Mouse (Mus musculus) erythroblast, embryonic 14.5 days (primary cell): ENCODE results near the gene Nfia. TPM values are rescaled to one million over a fixed set of nuclear protein-coding genes. Genes with fewer than 3 reads are reported as not detected.

ENCODE experiments used
- H3K27me3 ChIP-seq: 2 replicates; pipeline ENCODE4 v1.6.1; 2012; ENCODE audit warnings: inconsistent platforms; ENCODE audit not compliant: control insufficient read depth
- H3K36me3 ChIP-seq: 2 replicates; pipeline ENCODE4 v1.6.1; 2012; ENCODE audit warnings: mild to moderate bottlenecking, inconsistent platforms; ENCODE audit not compliant: control insufficient read depth
- H3K4me1 ChIP-seq: 2 replicates; pipeline ENCODE4 v1.6.1; 2012; ENCODE audit warnings: inconsistent platforms; ENCODE audit not compliant: control insufficient read depth
- H3K4me3 ChIP-seq: replicated peaks from 2 replicates; pipeline ENCODE3; 2012; ENCODE audit warnings: moderate library complexity, mild to moderate bottlenecking, inconsistent platforms
- H3K9me3 ChIP-seq: 2 replicates; pipeline ENCODE4 v1.6.1; 2012; ENCODE audit warnings: low read length, inconsistent platforms, mixed read lengths; ENCODE audit not compliant: control insufficient read depth
- GATA1 ChIP-seq: IDR thresholded peaks from 2 replicates; pipeline ENCODE4 v1.6.1; 2012; ENCODE audit warnings: low read length, inconsistent platforms, mixed read lengths
- TAL1 ChIP-seq: IDR thresholded peaks from 3 replicates; pipeline ENCODE4 v1.6.1; 2012; ENCODE audit warnings: low read length, inconsistent platforms, mixed read lengths
- polyA plus RNA-seq: library from polyadenylated mRNA; stranded (reverse); fragments of >175 nt; gene quantifications from 2 replicates; pipeline ENCODE4 v1.2.3, GENCODE M21; 2012

Gene Nfia
- polyA plus RNA-seq, 1 experiment = 0.08 TPM

- TF ChIP-seq GATA1 = no peak
- TF ChIP-seq TAL1 = no peak
- Histone ChIP-seq H3K36me3 (no peaks in the 10 kb centered on the region), H3K4me1 (peaks cover 13% of the 10 kb centered on the region; the same call in 1 of the 2 replicates), H3K9me3 (no peaks in the 10 kb centered on the region), H3K4me3 (no peak overlapping the region), H3K27me3 (no peaks in the 10 kb centered on the region)
These were observed 54.6 kb downstream of the Nfia start for GRCm38 (mm10) chr4:97827115-97827514.

- no peaks in the 10 kb centered on the region for H3K27me3 ChIP-seq
- no peaks in the 10 kb centered on the region for H3K9me3 ChIP-seq
- TF ChIP-seq TAL1 (no peak), GATA1 (no peak)
- peaks cover 13% of the 10 kb centered on the region; the same call in 1 of the 2 replicates for H3K4me1 ChIP-seq
- H3K36me3 ChIP-seq = no peaks in the 10 kb centered on the region
- H3K4me3 ChIP-seq = no peak overlapping the region
These were observed 56.0 kb downstream of the Nfia start for GRCm38 (mm10) chr4:97828579-97828978.

GRCm38 (mm10) chr4:97829336-97830050, 57.0 kb downstream of the Nfia start:
- no peaks in the 10 kb centered on the region for H3K27me3 ChIP-seq
- H3K36me3 ChIP-seq = no peaks in the 10 kb centered on the region
- no peak overlapping the region for H3K4me3 ChIP-seq
- H3K9me3 ChIP-seq = no peaks in the 10 kb centered on the region
- TF ChIP-seq TAL1 (no peak), GATA1 (no peak)
- H3K4me1 ChIP-seq = peaks cover 13% of the 10 kb centered on the region; the same call in 1 of the 2 replicates

- H3K36me3 ChIP-seq = no peaks in the 10 kb centered on the region
- H3K4me1 ChIP-seq = peaks cover 13% of the 10 kb centered on the region; the same call in 1 of the 2 replicates
- no peak overlapping the region for H3K4me3 ChIP-seq
- H3K9me3 ChIP-seq = no peaks in the 10 kb centered on the region
- TF ChIP-seq GATA1 (no peak), TAL1 (no peak)
- H3K27me3 ChIP-seq = no peaks in the 10 kb centered on the region
These were observed 57.7 kb downstream of the Nfia start for GRCm38 (mm10) chr4:97830051-97830853.

GRCm38 (mm10) chr4:97830935-97831608, 58.5 kb downstream of the Nfia start:
- H3K9me3 ChIP-seq = no peaks in the 10 kb centered on the region
- H3K4me1 ChIP-seq = peaks cover 13% of the 10 kb centered on the region; the same call in 1 of the 2 replicates
- no peak overlapping the region for H3K4me3 ChIP-seq
- no peaks in the 10 kb centered on the region for H3K36me3 ChIP-seq
- no peaks in the 10 kb centered on the region for H3K27me3 ChIP-seq
- no peak for TF ChIP-seq GATA1

- Histone ChIP-seq H3K9me3 (no peaks in the 10 kb centered on the region), H3K4me1 (peaks cover 13% of the 10 kb centered on the region; the same call in 1 of the 2 replicates), H3K27me3 (no peaks in the 10 kb centered on the region), H3K36me3 (no peaks in the 10 kb centered on the region), H3K4me3 (no peak overlapping the region)
- TF ChIP-seq GATA1 (no peak), TAL1 (no peak)
These were observed 59.2 kb downstream of the Nfia start for GRCm38 (mm10) chr4:97831611-97832278.

GRCm38 (mm10) chr4:97832279-97832640, 59.7 kb downstream of the Nfia start:
- Histone ChIP-seq H3K9me3 (no peaks in the 10 kb centered on the region), H3K4me1 (peaks cover 13% of the 10 kb centered on the region; the same call in 1 of the 2 replicates), H3K27me3 (no peaks in the 10 kb centered on the region), H3K4me3 (no peak overlapping the region), H3K36me3 (no peaks in the 10 kb centered on the region)
- no peak for TF ChIP-seq TAL1
- no peak for TF ChIP-seq GATA1

GRCm38 (mm10) chr4:97836812-97837211, 64.3 kb downstream of the Nfia start:
- no peaks in the 10 kb centered on the region for H3K36me3 ChIP-seq
- H3K4me3 ChIP-seq = no peak overlapping the region
- H3K9me3 ChIP-seq = no peaks in the 10 kb centered on the region
- no peak for TF ChIP-seq TAL1
- TF ChIP-seq GATA1 = no peak
- H3K27me3 ChIP-seq = no peaks in the 10 kb centered on the region
- no peaks in the 10 kb centered on the region; the same call in 1 of the 2 replicates for H3K4me1 ChIP-seq

- Histone ChIP-seq H3K4me3 (no peak overlapping the region), H3K27me3 (no peaks in the 10 kb centered on the region), H3K9me3 (no peaks in the 10 kb centered on the region), H3K36me3 (no peaks in the 10 kb centered on the region), H3K4me1 (no peaks in the 10 kb centered on the region; the same call in 1 of the 2 replicates)
- no peak for TF ChIP-seq GATA1
- TF ChIP-seq TAL1 = no peak
These were observed 65.2 kb downstream of the Nfia start for GRCm38 (mm10) chr4:97837724-97838123.
